Mouse (Mus musculus): ENCODE results near the gene Kcnc3. TPM values are rescaled to one million over a fixed set of nuclear protein-coding genes. Genes with fewer than 3 reads are reported as not detected.

Kcnc3 gene
- 16.8 and 23.5 TPM in 2 replicates for polyA plus RNA-seq (2012; rRNA removed)

GRCm38 (mm10) chr7:44590402-44591347 is at the start of gene Kcnc3:
Gene Kcnc3, plus strand, starts transcription at chr7:44590664.

GRCm38 (mm10) chr7:44548497-44549087 is 41.9 kb upstream of the Kcnc3 start, which contains the start of gene Pold1:
Gene Pold1, minus strand, starts transcription at chr7:44548849.

GRCm38 (mm10) chr7:44553826-44554225 is 36.6 kb upstream of the Kcnc3 start, which contains the start of gene Nr1h2:
Gene Nr1h2, minus strand, starts transcription at chr7:44553951.

GRCm38 (mm10) chr7:44572213-44572701 is 18.2 kb upstream of the Kcnc3 start, which contains the start of gene Napsa:
Gene Napsa, plus strand, starts transcription at chr7:44572380.

Other genes starting within 250 kb of the Kcnc3 start
- gene Syt3, start 206.6 kb upstream of the Kcnc3 start, polyA plus RNA-seq (2012; rRNA removed), result 26.1 and 27.0 TPM in 2 replicates
- gene 1700008O03Rik, start 204.8 kb upstream of the Kcnc3 start, polyA plus RNA-seq (2012; rRNA removed), result 3.3 and 4.9 TPM in 2 replicates
- 193 and 226 TPM in 2 replicates for gene Lrrc4b, start 161.6 kb upstream of the Kcnc3 start, polyA plus RNA-seq (2012; rRNA removed)
- gene Aspdh, start 125.3 kb upstream of the Kcnc3 start, polyA plus RNA-seq (2012; rRNA removed), result 26.7 and 26.9 TPM in 2 replicates
- 90.7 and 102 TPM in 2 replicates for gene Josd2, start 122.7 kb upstream of the Kcnc3 start, polyA plus RNA-seq (2012; rRNA removed)
- gene Emc10, start 94.1 kb upstream of the Kcnc3 start, polyA plus RNA-seq (2012; rRNA removed), result 185 and 186 TPM in 2 replicates
- 39.6 and 46.7 TPM in 2 replicates for gene Fam71e1, start 94.1 kb upstream of the Kcnc3 start, polyA plus RNA-seq (2012; rRNA removed)
- 0.01 and 0.05 TPM in 2 replicates for gene Mybpc2, start 66.0 kb upstream of the Kcnc3 start, polyA plus RNA-seq (2012; rRNA removed)
- gene Spib, start 58.6 kb upstream of the Kcnc3 start, polyA plus RNA-seq (2012; rRNA removed), result 0.06 and 0.16 TPM in 2 replicates
- 60.2 and 64.2 TPM in 2 replicates for gene Pold1, start 41.8 kb upstream of the Kcnc3 start, polyA plus RNA-seq (2012; rRNA removed)
- 94.5 and 97.2 TPM in 2 replicates for gene Nr1h2, start 36.7 kb upstream of the Kcnc3 start, polyA plus RNA-seq (2012; rRNA removed)
- gene Napsa, start 18.3 kb upstream of the Kcnc3 start, polyA plus RNA-seq (2012; rRNA removed), result 0.64 TPM in 2 replicates
- gene Myh14, start 80.2 kb downstream of the Kcnc3 start, polyA plus RNA-seq (2012; rRNA removed), result 0.93 and 2.3 TPM in 2 replicates
- not detected in 2 replicates for gene Izumo2, start 118.1 kb downstream of the Kcnc3 start, polyA plus RNA-seq (2012; rRNA removed)
- gene Vrk3, start 157.7 kb downstream of the Kcnc3 start, polyA plus RNA-seq (2012; rRNA removed), result 35.3 and 40.3 TPM in 2 replicates
- 0.84 and 1.0 TPM in 2 replicates for gene Zfp473, start 160.4 kb downstream of the Kcnc3 start, polyA plus RNA-seq (2012; rRNA removed)
- 72.4 and 77.2 TPM in 2 replicates for gene Nup62, start 225.4 kb downstream of the Kcnc3 start, polyA plus RNA-seq (2012; rRNA removed)
- 0.54 and 0.94 TPM in 2 replicates for gene Il4i1, start 225.7 kb downstream of the Kcnc3 start, polyA plus RNA-seq (2012; rRNA removed)
- gene Atf5, start 226.0 kb downstream of the Kcnc3 start, polyA plus RNA-seq (2012; rRNA removed), result 27.3 and 31.7 TPM in 2 replicates